Mouse (Mus musculus): ENCODE measurements at regions not wholly inside any gene's neighbourhood (a gene's known extent, or its start where the extent isn't known, plus 50 kb on each side); places are given as distances from the start of the nearest gene placed in this dataset.

DNA sequence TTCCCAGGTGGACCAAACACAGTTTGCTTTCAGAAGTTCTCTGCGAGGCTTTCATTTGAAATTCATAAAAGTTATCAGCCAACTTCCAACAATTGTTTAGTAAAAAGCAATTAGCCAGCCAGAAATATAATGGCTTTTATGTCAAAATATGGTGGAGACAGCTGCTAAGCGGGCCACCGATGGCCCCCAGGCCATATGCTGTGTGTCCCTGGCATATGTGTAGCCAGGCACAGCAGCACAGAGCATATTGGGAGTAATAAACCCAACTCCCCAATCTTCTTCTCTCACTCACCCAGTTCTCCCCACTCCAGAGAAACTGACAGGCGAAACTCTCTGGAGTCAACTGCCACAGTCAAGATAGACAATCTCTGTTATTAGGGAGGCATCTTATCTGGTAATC, 137.5 kb upstream of the Sel1l start:
- no peak for DNase-seq (ENCODE audit: low spot score in 2 of 2)

DNA sequence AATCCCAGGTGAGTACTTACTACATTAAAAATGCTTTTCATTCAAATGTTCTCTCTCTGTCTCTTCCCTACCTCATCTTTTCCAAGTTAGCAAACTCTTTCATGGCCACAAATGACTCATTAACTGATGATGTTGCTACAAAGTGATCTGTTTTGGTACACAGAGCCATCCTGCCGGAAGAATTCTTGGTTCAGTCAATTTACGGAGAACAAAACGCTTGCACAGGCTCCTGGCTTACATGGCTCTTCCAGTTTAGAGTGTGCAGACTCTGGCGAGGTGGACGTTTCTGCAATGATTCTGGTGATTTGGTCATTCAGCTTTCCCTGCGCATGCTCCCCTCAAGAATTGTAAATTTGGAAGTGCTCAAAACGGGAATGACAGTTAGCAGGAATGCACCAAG, 131.4 kb upstream of the Sel1l start:
- DNase-seq (ENCODE audit: low spot score in 2 of 2): no peak

DNA sequence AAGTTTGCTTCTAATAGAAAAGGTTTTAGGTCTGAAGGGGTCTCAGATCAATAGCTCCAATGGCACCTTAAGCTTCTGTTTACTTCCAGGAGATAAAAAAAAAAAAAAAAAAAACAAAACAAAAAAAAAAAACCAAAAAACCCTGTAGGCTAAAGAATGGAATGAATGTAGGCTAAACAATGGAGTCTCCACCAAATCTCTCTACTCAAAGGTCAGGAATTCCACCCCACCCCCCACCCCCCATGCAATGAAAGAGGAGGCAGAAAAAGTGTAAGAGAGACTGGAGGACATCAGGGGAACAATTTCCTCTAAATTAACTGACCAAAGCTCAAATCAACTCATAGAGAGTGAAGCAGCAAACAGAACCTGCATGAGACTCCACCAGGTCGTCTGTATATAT, 122.1 kb upstream of the Sel1l start:
- no peak for DNase-seq (ENCODE audit: low spot score in 2 of 2)

DNA sequence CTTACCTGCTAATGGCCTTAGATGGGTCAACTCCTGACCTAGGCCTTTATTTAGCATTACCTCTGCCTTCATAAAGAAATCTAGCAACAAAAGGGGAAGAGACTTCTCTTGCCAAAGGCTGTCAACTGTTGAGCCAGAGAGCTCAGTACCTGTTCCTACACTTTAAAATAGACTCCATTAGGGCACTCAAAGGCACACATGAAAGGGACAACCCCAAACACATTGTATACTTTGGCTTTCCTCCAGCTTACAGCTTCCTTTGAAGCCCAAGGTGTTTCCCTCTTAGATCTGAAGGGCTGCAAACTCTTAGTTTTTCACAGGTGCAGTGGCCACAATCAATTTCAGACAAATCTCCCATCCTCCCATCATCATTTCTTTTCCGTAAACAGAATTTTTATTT, 117.0 kb upstream of the Sel1l start:
- no peak for DNase-seq (ENCODE audit: low spot score in 2 of 2)

DNA sequence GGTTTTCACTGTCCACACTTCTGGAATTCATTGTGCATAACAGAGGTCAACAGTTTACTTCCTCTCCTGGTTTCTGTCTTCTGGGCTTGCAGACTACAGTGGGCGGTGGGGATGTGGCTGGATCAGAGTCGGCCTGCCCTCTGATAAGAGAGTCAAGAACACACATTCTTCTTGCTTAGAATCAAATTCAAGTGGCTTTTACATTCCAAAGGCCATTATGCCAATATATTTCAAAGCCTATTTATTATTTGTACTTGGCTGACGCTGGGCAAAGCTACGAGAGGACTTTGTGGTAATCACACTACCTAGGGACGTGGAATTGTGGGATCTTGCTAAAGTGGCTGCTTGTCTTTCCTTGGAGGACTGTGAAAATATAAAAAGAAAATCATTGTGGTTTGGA, 114.3 kb upstream of the Sel1l start:
- no peak for DNase-seq (ENCODE audit: low spot score in 2 of 2)

DNA sequence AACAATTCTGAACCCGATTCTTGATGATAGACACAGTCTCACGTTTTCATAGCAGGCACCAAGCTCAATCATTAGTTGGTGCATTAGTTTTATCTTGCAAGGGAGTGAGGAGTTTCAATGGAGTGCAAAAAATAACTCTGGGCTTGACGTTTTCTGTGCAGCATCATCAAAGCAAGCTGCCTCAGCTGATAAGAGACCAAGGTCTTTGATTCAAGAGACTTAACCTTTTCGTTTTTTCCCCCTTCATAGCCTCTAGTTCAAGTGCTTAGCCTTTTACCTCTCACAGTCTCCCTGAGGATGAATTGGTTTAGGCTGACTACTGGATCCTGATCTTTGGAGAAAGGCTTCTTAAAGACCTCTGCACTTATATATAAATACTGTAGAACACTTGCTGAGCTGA, 109.1 kb upstream of the Sel1l start:
- DNase-seq (ENCODE audit: low spot score in 2 of 2): no peak

DNA sequence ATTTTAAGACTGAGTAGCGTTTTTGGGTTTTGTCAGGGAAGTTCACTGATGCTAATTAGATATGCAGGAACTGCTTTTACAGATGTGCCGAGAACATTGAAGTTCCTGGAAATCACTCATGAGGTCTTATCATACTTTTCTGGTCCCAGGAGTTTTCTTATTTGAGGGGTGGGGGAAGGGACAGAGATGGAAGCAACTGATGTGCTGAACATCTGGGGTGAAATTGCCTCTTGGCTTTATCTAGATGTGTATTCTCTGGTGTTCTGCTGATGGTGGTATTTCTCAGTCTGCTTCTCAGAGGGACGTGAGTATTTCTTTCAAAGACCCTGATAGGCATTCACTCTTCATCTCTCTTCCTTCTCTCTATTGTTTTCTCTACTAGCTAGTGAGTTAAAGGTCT, 107.5 kb upstream of the Sel1l start:
- no peak for DNase-seq (ENCODE audit: low spot score in 2 of 2)

DNA sequence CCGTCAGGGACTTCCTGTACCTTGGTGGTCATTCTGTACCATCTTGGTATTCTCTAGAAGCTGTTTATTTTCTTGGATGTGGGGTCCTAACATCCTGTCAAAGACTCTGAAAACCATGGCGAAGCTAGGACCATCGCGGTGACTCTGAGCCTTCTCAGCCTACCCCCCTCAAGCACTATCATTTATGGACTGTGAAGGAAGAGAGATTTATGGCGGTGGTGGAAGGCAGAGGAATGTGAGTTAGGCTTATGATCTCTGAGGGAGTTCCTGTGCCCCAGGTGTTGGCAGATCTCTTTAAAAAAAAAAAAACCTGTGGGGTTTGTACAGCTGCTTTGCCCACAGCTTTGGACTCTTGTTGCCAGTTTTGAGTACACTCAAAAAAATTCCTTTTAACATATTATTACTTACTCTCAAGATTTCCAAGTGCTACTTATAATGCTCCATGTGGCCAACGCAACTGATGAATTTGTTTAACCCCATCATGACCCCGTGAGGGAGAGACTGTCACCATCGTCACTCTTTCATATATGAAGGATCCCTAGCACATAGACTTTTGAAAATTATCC, 99.7 kb upstream of the Sel1l start:
- no peak for DNase-seq (ENCODE audit: low spot score in 2 of 2)

DNA sequence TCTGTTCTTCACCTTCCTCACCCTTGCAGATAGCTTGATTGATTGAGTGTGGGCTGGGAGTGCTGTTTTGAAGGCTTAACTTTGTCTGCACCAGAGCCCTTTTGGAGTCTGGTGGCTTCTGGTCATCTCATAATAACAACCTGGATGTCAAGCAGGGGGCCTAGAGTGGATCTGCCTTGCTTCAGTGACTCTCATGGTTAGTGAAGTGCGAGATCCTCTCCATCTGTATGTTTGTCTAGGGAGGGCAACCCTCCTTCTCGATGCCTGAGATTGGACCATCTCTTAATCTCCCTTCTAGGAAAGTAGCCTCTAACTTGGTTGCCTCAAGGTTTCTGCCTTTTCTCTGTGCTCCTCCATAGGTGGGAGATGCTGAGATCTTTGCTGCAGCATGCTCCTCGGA, 99.0 kb upstream of the Sel1l start:
- no peak for DNase-seq (ENCODE audit: low spot score in 2 of 2)

DNA sequence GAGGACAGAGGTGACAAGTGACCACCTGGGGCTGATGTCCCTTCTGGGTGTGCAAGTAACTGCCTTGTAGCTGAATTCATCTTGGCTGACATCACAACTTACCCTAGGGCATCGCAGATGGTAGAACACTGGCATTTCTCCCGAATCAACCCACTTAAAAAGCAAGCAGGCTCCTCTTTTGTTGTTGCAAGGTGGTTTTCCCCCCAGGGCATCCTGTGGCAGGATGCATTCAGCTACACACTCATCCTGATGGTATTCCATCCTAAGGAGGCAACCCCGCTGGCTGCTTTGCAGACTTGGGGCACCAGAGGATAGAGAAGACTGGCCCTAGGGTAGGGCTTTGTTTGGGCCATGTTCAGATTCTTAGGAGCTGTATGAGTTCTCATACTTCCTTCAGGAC, 97.6 kb upstream of the Sel1l start:
- no peak for DNase-seq (ENCODE audit: low spot score in 2 of 2)

DNA sequence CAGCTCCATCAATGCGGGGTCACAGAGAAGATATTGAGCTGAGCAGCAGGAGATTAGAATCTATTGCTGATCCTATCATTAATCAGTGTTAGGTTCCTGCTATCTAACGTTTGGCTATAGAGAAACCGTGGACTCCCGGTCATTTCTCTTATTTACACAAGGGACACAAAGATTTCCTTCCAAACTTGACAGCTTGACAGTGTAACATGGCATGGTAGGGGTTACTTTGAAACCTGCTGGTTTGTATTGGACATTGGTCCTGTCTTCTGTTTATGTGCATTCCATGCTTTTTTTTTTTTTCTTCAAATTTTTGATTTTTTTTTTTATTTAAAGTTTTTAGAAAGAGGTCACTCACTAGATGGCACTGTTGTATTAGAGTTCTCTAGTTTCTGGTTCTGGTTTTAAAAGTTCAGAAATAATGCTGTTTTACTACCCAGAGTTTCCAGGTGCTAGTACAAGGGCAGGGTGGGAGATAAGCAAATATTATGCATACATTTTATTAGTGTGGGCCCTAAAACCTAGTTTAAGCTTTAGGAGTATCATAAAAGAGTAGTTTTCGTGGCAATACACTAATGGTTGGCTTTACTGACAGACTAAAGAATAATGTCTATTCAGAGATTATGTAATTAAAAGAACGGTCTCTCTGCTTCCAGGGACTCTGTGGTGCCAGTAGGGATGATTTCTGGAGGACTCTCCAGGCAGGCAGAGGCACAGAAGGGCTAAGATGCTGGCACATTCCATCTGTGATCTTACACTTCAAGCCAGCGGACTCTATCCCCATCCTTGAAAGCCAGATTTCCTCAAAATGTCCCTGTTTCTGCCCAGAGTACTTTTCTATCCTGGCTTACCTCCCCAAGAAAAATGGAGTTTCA, 83.8 kb upstream of the Sel1l start:
- no peak for DNase-seq (ENCODE audit: low spot score in 2 of 2)

DNA sequence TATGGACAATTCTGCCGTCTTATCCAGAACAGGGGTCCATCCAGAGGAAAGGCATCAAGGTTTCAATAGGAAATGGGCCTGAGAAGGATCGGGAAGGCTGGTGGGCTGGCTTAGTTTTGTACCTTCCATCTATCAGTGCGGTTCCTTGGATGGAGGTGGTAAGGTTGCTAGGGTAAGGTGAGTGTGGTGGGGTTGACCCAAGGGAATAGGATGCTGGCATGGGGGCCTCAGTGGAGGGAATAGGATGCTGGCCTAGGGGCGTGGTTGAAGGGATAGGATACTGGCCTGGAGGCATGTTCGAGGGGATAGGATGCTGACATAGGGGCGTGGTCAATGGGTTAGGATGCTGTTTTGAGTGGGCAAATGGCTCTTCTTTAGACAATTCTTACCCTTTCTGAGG, 82.6 kb upstream of the Sel1l start:
- DNase-seq (ENCODE audit: low spot score in 2 of 2): no peak

DNA sequence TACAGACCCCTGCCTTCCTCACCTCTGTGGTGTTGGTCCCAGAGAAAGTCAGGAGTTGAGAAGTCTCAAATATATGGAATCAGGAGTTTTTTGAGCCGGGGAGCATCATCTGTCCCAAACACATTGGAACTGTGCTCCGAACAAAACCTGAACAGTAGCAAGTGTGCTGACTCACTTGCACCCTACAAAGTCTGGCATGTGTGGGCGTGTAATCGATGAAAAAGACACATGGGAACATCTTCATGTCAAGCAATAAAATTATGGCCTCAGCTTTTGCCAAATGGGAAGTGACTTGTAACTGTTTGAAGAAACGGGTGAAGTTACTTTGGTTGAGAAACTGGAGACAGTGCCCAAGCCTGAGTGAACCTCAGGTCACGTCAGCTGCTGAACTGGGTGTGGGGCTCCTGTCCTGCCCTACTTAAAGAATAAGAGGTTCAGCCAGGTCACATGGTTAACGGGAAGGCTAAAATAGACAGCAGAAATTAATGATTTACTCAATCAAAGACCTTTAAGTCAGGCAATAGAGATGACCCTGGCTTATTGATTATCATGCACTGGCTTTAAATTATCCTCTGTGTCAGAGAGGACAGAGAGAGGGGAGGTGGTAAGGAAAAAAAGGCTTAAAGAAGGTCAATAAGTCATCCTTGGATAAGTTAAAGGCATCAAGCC, 80.6 kb upstream of the Sel1l start:
- DNase-seq (ENCODE audit: low spot score in 2 of 2): no peak

DNA sequence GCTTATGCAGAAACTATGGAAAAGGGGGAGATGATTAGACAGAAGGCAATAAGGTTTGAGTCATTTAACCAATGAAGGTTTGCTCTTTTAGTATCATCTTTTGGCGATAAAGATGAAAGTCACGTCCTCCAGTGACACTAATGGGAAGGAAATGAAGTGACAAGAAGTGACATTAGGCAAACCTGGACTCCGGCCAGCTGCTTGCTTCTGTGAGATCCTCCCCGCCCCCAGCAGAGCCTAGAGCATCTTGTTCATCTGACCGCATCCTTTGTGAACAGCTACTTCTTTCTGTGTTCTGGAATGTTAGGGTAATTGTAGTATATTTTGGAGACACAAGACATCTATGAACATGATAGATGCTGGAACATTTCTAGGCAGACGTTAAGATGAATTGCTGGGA, 78.6 kb upstream of the Sel1l start:
- no peak for DNase-seq (ENCODE audit: low spot score in 2 of 2)

DNA sequence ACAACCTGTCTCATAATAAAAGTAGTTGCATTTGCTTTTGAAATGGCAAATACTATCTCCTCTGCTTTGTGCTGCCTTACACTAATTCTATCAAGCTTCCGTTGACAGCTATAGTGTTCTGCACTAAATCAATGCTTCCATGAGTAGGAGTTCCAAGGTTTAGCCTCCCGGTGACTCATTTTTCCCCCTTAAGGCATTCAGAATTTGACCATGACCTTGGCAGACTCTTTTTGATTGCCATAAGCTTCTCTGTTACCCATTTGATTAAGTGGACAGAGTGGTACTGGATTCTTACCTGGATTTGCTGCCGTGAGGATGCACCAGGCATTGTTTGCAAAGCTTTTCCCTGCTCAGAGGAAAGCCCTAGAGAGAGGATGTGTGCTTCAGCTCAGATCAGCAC, 66.5 kb upstream of the Sel1l start:
- DNase-seq (ENCODE audit: low spot score in 2 of 2): no peak

DNA sequence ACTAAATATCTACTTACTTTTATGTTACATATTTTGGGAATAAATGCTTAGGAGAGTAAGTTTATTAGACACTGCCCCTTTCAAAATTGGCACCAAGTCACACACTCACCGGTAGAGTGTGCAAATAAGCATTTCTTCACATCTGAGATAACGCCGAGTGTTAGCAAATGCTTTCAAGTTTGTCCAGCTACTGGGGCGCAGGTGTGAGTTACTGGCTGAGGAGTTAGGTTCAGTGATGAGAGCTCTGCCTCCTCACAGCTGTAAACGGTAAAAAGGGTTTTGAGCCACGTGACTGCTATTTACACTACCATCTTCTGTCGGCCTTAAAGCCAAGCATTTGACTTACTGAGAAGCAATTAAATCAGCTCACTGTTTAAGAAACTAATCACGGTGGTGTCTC, 61.6 kb upstream of the Sel1l start:
- no peak for DNase-seq (ENCODE audit: low spot score in 2 of 2)
